Mouse (Mus musculus) heart, postnatal 4 days (tissue): ENCODE data around the gene Gdf3. TPM values are rescaled to one million over a fixed set of nuclear protein-coding genes. Genes with fewer than 3 reads are reported as not detected.

ENCODE experiments used
- DNase-seq: peaks from one replicate; pipeline ENCODE4 v3.0.0; 2021
- total RNA-seq, 2 experiments: library from RNA; stranded (reverse); gene quantifications; 2 replicates each; pipeline ENCODE4 v1.2.3; 2021

Gdf3 gene
- total RNA-seq, 2 experiments from 2014 or later, result not detected

DNA sequence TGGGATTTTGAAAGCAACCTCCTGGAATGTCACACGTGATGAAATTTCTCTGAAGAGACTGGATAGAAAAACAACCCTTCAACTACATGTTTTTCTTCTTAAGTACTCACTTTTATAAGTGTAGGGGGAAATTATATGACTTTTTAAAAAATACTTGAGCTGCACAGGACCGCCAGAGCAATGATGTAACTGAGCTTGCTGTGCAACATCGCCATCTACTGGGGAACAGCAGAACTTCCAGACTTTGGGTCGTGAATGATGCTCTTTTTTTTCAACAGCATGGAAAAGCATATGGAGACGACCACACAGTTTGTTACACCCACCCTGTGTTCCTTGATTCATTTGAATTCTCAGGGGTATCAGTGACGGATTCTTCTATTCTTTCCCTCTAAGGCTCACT, 47.4 kb downstream of the Gdf3 start:
- peak; percentile 76 for DNase-seq

DNA sequence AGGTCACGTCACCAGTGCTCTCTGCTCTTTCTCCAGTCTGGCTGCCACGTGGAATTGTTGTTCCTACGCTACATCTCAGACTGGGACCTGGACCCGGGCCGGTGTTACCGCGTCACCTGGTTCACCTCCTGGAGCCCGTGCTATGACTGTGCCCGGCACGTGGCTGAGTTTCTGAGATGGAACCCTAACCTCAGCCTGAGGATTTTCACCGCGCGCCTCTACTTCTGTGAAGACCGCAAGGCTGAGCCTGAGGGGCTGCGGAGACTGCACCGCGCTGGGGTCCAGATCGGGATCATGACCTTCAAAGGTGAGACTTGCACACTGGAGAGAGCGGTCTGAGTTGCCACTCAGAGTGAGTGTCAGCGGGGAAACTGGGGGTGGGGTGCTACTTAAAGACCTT, 48.9 kb downstream of the Gdf3 start:
- no peak for DNase-seq

DNA sequence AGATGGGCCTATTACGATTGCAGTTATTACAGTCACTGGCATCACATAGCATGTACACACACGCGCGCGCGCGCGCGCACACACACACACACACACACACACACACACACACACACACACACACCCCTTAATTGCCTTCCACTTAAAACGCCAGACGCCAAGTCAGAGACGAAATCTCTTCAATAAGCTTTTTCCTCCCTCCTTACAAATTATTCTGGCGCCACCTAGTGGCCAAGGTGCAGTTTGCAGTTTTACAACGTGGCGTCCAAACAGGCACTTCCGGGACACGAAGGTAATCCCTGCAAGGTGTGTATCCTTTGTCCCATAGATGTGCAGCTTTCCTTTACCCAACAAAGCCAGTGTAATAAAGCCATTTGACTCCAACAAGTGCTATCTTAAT, 49.5 kb downstream of the Gdf3 start:
- peak; percentile 81 for DNase-seq

GRCm38 (mm10) chr6:122556959-122557561, 52.8 kb downstream of the Gdf3 start:
- peak; percentile 69 for DNase-seq

Other genes with a start within 250 kb of the Gdf3 start
- 1 to 10 TPM in 1 of 2 experiments, under 1 TPM in 1; 0.38 to 1.6 TPM for gene Rimklb, start 111.3 kb downstream of the Gdf3 start, total RNA-seq
- gene Mfap5, start 104.2 kb downstream of the Gdf3 start, total RNA-seq, result 10 to 100 TPM; 54.8 to 64.5 TPM
- gene Aicda, start 56.3 kb downstream of the Gdf3 start, total RNA-seq, result not detected
- 1 to 10 TPM; 4.0 to 7.4 TPM for gene Apobec1, start 7.6 kb downstream of the Gdf3 start, total RNA-seq
- not detected for gene Dppa3, start 16.3 kb upstream of the Gdf3 start, total RNA-seq
- gene Nanog, start 97.4 kb upstream of the Gdf3 start, total RNA-seq, result under 1 TPM; 0.38 to 0.41 TPM
- gene Slc2a3, start 191.6 kb upstream of the Gdf3 start, total RNA-seq, result 1 to 10 TPM; 2.0 to 3.3 TPM
- gene Foxj2, start 209.8 kb upstream of the Gdf3 start, total RNA-seq, result 10 to 100 TPM; 24.6 to 25.3 TPM
- 1 to 10 TPM; 1.7 to 1.8 TPM for gene C3ar1, start 246.1 kb upstream of the Gdf3 start, total RNA-seq